Mouse (Mus musculus): ENCODE results near the gene Cyp27b1. TPM values are rescaled to one million over a fixed set of nuclear protein-coding genes. Genes with fewer than 3 reads are reported as not detected.
"Not testable (repeated sequence)": the region's sequence is repeated elsewhere in the genome, so short reads cannot be mapped to it uniquely, and the experiment has no call there.

Cyp27b1 gene
- polyA plus RNA-seq, 1 experiment from 2014 or later = not detected

DNA sequence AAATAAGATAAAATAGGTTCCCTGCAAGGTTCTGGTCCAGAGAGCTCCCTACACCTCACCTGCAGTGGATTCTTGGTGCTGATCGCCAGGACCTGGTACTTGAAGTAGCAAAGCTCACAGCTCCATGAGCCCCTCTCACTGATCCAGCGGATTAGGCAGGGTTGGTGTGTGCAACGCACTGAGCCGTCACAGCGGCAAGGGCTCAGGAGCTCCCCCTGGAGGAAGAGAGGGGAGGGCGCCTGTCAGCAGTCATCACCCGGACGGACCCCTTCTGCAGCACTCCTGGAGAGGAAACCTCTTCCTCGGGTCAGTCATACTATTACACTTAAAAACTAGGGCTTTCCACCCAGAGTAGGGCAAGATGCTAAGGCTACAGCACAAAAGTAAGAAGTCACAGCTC is 10.1 kb downstream of the Cyp27b1 start:
- H3K9me3 ChIP-seq (ENCODE audit: control insufficient read depth) = no peaks in the 10 kb centered on the region
- peak overlapping the region; percentile 78; the same call in 1 of the 2 replicates for H3K4me3 ChIP-seq (ENCODE audit: low read depth, low read length)
- no peaks in the 10 kb centered on the region for H3K4me1 ChIP-seq (replicated peaks; ENCODE audit: control insufficient read depth, insufficient read depth, low read length)
- H3K27me3 ChIP-seq (replicated peaks; ENCODE audit: control insufficient read depth, insufficient read depth, low read length) = no peaks in the 10 kb centered on the region
- no peak overlapping the region for H3K27ac ChIP-seq (ENCODE audit: low read depth, low read length)
- peak; percentile 99 for TF ChIP-seq CTCF (IDR thresholded peaks at IDR 0.05; ENCODE audit: low read depth)
- no peak; the same call in 1 of the 2 replicates for ATAC-seq
- peaks cover 10% of the 10 kb centered on the region for H3K36me3 ChIP-seq (ENCODE audit: control insufficient read depth, insufficient read depth)
- 2% methylated on average over 9 of the region's 9 CpGs for WGBS
- peak overlapping the region; percentile 100 for H3K4me2 ChIP-seq (replicated peaks; ENCODE audit: low read depth)
- H3K9ac ChIP-seq (ENCODE audit: low read depth, low read length) = no peak overlapping the region

DNA sequence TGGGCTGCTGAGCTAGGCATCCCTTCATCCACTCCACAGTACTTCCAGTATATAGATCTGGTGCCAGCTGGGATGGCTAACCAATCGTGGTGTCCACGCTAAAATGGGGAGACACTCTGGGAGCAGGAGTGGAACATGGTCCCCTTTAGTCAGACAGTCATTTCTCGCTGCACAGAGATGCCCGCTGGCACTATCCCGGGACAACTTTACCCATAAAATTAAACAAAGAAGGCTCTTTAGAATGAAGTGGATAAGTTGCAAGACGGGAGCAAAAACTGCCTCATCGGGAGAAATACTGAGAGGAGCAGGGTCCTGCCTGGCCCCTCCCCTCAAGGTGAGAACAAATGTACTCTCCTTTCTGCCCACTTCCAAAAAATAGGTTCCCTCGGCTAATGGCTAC is 10.7 kb downstream of the Cyp27b1 start:
- H3K9me3 ChIP-seq (ENCODE audit: control insufficient read depth) = no peaks in the 10 kb centered on the region
- H3K4me1 ChIP-seq (replicated peaks; ENCODE audit: control insufficient read depth, insufficient read depth, low read length) = no peaks in the 10 kb centered on the region
- peaks cover 10% of the 10 kb centered on the region for H3K36me3 ChIP-seq (ENCODE audit: control insufficient read depth, insufficient read depth)
- TF ChIP-seq CTCF (IDR thresholded peaks at IDR 0.05; ENCODE audit: low read depth) = no peak
- no peak overlapping the region for H3K9ac ChIP-seq (ENCODE audit: low read depth, low read length)
- H3K27ac ChIP-seq (ENCODE audit: low read depth, low read length) = no peak overlapping the region
- 9% methylated on average over 8 of the region's 8 CpGs for WGBS
- peak overlapping the region; percentile 78 for H3K4me3 ChIP-seq (ENCODE audit: low read depth, low read length)
- no peaks in the 10 kb centered on the region for H3K27me3 ChIP-seq (replicated peaks; ENCODE audit: control insufficient read depth, insufficient read depth, low read length)
- no peak for ATAC-seq
- peak overlapping the region; percentile 100 for H3K4me2 ChIP-seq (replicated peaks; ENCODE audit: low read depth)

DNA sequence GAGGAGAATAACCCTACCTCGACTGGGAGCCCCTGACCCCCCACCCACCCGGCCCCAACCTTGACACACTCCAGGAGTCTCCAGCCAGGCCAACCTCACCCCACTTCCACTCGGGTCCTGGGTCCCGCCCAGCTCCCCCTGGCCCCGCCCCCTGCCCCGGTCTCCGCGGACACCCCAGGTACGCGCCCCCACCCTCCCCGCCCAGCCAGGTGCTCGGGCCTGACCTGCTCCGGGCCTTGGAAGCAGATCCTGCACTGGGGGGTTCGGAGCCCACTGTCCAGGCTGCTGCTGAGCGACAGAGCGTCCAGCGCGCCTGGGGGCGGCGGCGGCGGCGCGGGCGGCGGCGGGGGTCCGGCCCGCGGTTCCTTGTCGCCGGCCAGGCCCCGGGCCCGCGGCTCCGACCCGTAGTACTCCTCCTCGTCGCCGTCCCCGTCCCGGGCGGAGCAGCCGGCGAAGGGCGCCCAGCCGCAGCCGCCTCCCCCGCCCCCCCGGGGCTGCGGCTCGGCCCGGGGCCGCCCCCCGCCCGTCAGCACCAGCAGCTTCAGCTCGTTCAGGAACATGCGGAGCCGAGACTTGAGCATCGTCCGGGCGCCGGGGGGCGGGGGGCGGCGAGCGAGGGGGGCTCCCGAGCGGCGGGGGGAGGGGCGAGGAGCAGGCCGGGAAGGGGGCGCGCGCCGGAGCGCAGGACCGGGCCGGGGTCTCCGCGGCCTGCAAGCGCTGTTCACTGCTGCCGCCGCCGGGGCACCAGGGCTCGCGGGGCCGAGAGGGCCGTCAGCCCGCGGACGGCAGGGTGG is 11.3 kb downstream of the Cyp27b1 start:
- no peak for TF ChIP-seq CTCF (IDR thresholded peaks at IDR 0.05; ENCODE audit: low read depth)
- H3K4me2 ChIP-seq (replicated peaks; ENCODE audit: low read depth) = peak overlapping the region; percentile 100
- H3K4me3 ChIP-seq (ENCODE audit: low read depth, low read length) = peak overlapping the region; percentile 78
- 0 out of 2 replicates have a peak, but pooled peaks cover 2% of the 10 kb centered on the region for H3K4me1 ChIP-seq (replicated peaks; ENCODE audit: control insufficient read depth, insufficient read depth, low read length)
- WGBS = under 1% methylated on average over 43 of the region's 92 CpGs
- peaks cover 10% of the 10 kb centered on the region for H3K36me3 ChIP-seq (ENCODE audit: control insufficient read depth, insufficient read depth)
- H3K27ac ChIP-seq (ENCODE audit: low read depth, low read length) = no peak overlapping the region
- H3K9me3 ChIP-seq (ENCODE audit: control insufficient read depth) = no peaks in the 10 kb centered on the region
- H3K27me3 ChIP-seq (replicated peaks; ENCODE audit: control insufficient read depth, insufficient read depth, low read length) = no peaks in the 10 kb centered on the region
- ATAC-seq = no peak
- H3K9ac ChIP-seq (ENCODE audit: low read depth, low read length) = peak overlapping the region; percentile 64

DNA sequence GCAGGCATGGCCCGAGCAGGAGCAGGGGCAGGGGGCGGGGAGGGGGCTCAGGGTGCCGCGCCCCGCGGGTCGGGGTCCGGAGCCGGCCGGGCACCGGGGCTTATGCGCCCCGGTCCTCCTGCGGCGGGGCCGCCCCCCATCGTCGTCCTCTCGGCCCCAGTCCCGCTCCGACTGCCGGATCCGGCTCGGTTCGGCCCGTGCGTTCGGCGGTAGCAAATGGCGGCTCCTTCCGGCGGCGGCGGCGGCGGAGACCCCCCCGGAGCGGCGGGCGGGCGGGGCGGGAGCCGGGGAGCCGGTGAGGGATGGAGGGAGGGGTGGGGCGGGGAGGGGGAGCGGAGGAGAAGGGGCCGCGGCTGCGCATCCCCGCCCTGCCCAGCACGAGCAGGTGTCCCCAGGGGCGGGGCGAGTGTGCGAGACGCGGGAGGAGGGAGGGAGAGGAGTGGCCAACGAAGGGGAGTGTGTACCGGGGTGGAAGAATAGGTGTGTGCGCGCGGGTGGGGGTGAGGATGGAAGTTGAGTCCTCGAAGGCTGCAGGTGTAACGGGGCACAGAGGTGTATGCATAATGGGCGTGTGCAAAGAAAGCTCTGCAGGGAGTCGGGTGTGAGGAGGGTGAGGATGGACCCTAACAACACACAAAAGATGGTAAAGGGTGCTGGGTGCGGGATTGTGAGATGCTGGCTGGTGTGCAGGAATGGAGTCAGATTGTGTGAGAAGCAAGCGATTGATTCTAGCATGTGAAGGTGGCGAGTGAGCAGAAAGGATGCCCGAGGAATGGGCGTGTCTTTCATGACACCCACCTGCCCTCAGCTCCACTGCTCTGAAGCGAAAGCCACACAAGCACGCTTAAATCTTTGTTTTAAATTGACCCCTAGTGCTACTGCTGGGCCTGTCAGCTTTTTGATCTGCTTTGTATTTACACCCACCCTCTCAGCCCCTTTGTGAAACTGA is 12.2 kb downstream of the Cyp27b1 start, which contains the start of gene March9:
March9 (minus strand) TSS at position 217 of the 949 bp plus-strand sequence.
- WGBS = 3% methylated on average over 37 of the region's 72 CpGs
- Histone ChIP-seq H3K27ac (ENCODE audit: low read depth, low read length) (no peak within 1 kb of the TSS), H3K4me2 (replicated peaks; ENCODE audit: low read depth) (peak within 1 kb of the TSS; percentile 100), H3K36me3 (ENCODE audit: control insufficient read depth, insufficient read depth) (peaks cover 12% of the 10 kb centered on the region), H3K27me3 (replicated peaks; ENCODE audit: control insufficient read depth, insufficient read depth, low read length) (no peaks in the 10 kb centered on the region), H3K9ac (ENCODE audit: low read depth, low read length) (peak within 1 kb of the TSS; percentile 64), H3K4me1 (replicated peaks; ENCODE audit: control insufficient read depth, insufficient read depth, low read length) (0 out of 2 replicates have a peak, but pooled peaks cover 4% of the 10 kb centered on the region), H3K9me3 (ENCODE audit: control insufficient read depth) (no peaks in the 10 kb centered on the region), H3K4me3 (ENCODE audit: low read depth, low read length) (peak within 1 kb of the TSS; percentile 78)
- ATAC-seq = peak; percentile 21; the same call in 1 of the 2 replicates
- TF ChIP-seq CTCF (IDR thresholded peaks at IDR 0.05; ENCODE audit: low read depth) = no peak

DNA sequence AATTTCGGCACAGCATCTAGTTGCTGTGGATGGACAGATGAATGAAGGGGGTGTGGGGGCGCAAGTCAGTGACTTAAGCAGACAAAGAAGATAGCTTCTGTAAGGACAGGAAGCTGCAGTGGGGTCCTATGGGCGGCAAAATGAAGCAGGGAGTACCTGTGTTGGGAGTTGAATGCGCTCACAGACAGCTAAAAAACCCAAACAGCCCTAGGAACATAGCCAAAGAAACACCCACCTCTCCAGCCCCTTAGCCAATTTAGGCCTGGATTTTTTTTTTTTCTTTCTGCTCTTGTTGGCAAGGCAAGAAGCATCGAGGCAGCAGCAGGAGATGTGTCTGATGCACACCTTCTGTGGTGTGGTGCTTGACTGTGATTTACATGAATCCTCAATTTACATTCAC is 13.0 kb downstream of the Cyp27b1 start:
- no peaks in the 10 kb centered on the region for H3K27me3 ChIP-seq (replicated peaks; ENCODE audit: control insufficient read depth, insufficient read depth, low read length)
- peaks cover 15% of the 10 kb centered on the region for H3K36me3 ChIP-seq (ENCODE audit: control insufficient read depth, insufficient read depth)
- no peak for TF ChIP-seq CTCF (IDR thresholded peaks at IDR 0.05; ENCODE audit: low read depth)
- H3K9me3 ChIP-seq (ENCODE audit: control insufficient read depth) = no peaks in the 10 kb centered on the region
- ATAC-seq = no peak
- no peak overlapping the region for H3K4me2 ChIP-seq (replicated peaks; ENCODE audit: low read depth)
- 0 out of 2 replicates have a peak, but pooled peaks cover 4% of the 10 kb centered on the region for H3K4me1 ChIP-seq (replicated peaks; ENCODE audit: control insufficient read depth, insufficient read depth, low read length)
- H3K4me3 ChIP-seq (ENCODE audit: low read depth, low read length) = no peak overlapping the region
- no peak overlapping the region for H3K9ac ChIP-seq (ENCODE audit: low read depth, low read length)
- no peak overlapping the region for H3K27ac ChIP-seq (ENCODE audit: low read depth, low read length)
- WGBS = 69% methylated on average over 5 of the region's 5 CpGs

DNA sequence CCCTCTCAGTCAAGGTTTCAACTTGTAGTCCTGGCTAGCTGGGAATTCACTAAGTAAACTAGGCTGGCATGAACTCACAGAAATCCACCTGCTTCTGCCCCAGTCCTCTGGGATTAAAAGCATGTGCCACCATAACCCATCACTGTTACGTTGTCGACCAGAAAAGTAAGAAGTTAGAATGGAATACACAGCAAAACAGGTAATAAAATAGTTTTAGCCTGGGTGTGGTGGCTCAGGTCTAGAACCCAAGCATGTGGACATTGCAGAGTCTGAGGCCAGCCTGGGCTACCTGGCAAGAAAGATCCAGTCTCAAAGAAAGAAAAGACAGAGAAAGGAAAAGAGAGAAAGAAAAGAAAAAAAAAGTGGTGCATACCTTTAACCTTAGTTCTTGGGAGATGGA is 13.5 kb downstream of the Cyp27b1 start:
- TF ChIP-seq CTCF (IDR thresholded peaks at IDR 0.05; ENCODE audit: low read depth) = no peak
- H3K27me3 ChIP-seq (replicated peaks; ENCODE audit: control insufficient read depth, insufficient read depth, low read length) = no peaks in the 10 kb centered on the region
- H3K4me3 ChIP-seq (ENCODE audit: low read depth, low read length) = no peak overlapping the region
- H3K4me1 ChIP-seq (replicated peaks; ENCODE audit: control insufficient read depth, insufficient read depth, low read length) = 0 out of 2 replicates have a peak, but pooled peaks cover 4% of the 10 kb centered on the region
- ATAC-seq = no peak
- WGBS = 75% methylated on average over 2 of the region's 2 CpGs
- H3K9me3 ChIP-seq (ENCODE audit: control insufficient read depth) = no peaks in the 10 kb centered on the region
- peaks cover 15% of the 10 kb centered on the region for H3K36me3 ChIP-seq (ENCODE audit: control insufficient read depth, insufficient read depth)
- no peak overlapping the region for H3K4me2 ChIP-seq (replicated peaks; ENCODE audit: low read depth)
- no peak overlapping the region for H3K9ac ChIP-seq (ENCODE audit: low read depth, low read length)
- H3K27ac ChIP-seq (ENCODE audit: low read depth, low read length) = no peak overlapping the region

DNA sequence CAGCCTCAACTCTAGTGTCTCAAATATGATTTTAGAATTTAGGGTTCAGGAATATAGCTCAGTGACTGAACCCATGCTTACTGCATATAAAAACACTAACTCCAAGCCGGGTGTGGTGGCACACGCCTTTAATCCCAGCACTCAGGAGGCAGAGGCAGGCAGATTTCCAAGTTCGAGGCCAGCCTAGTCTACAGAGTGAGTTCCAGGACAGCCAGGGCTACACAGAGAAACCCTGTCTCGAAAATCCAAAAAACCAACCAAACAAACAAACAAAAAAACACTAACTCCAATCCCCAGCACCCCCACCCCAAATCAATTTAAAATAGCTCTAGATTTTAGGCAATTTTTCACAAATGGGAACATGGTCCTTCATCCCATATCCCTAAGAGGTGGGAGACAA is 14.1 kb downstream of the Cyp27b1 start:
- H3K9ac ChIP-seq (ENCODE audit: low read depth, low read length); H3K27ac ChIP-seq (ENCODE audit: low read depth, low read length); H3K4me3 ChIP-seq (ENCODE audit: low read depth, low read length); ATAC-seq; H3K27me3 ChIP-seq (replicated peaks; ENCODE audit: control insufficient read depth, insufficient read depth, low read length); H3K4me2 ChIP-seq (replicated peaks; ENCODE audit: low read depth); H3K4me1 ChIP-seq (replicated peaks; ENCODE audit: control insufficient read depth, insufficient read depth, low read length); H3K9me3 ChIP-seq (ENCODE audit: control insufficient read depth): not testable (repeated sequence)
- WGBS = 90% methylated on average over 4 of the region's 4 CpGs
- H3K36me3 ChIP-seq (ENCODE audit: control insufficient read depth, insufficient read depth) = peaks cover 19% of the 10 kb centered on the region

Data from intestine, postnatal 0 days (tissue).